Mouse (Mus musculus) midbrain, embryonic 11.5 days (tissue): ENCODE data around the gene Grm8. TPM values are rescaled to one million over a fixed set of nuclear protein-coding genes. Genes with fewer than 3 reads are reported as not detected.
"Not testable (repeated sequence)": the region's sequence is repeated elsewhere in the genome, so short reads cannot be mapped to it uniquely, and the experiment has no call there.

ENCODE experiments used
- ATAC-seq: fragments of 200-750 bp; cut with Nextera tagmentation; 2 replicates; pipeline ENCODE4 v1.8.0; 2017; ENCODE audit warnings: moderate TSS enrichment, moderate library complexity; ENCODE audit not compliant: low FRiP score
- DNase-seq: peaks from one replicate; pipeline ENCODE4 v3.0.0; 2015; ENCODE audit warnings: low spot score; ENCODE audit errors: missing footprints
- H3K27ac ChIP-seq: fragments of 300-500 bp; sonication (generic); 2 replicates; pipeline ENCODE4 v1.5.1; 2014; ENCODE audit warnings: low read depth, low read length
- H3K27me3 ChIP-seq: fragments of 300-500 bp; sonication (generic); 2 replicates; pipeline ENCODE4 v1.6.1; 2014; ENCODE audit warnings: mild to moderate bottlenecking, low read length, moderate library complexity, mixed read lengths; ENCODE audit not compliant: control insufficient read depth, insufficient read depth
- H3K36me3 ChIP-seq: fragments of 300-500 bp; sonication (generic); 2 replicates; pipeline ENCODE4 v1.6.1; 2014; ENCODE audit warnings: mild to moderate bottlenecking, low read length, moderate library complexity, mixed read lengths; ENCODE audit not compliant: control insufficient read depth, insufficient read depth
- H3K4me1 ChIP-seq: fragments of 300-500 bp; sonication (generic); 2 replicates; pipeline ENCODE4 v1.6.1; 2014; ENCODE audit warnings: low read length; ENCODE audit not compliant: control insufficient read depth, insufficient read depth
- H3K4me2 ChIP-seq: fragments of 300-500 bp; sonication (generic); 2 replicates; pipeline ENCODE4 v1.6.1; 2014; ENCODE audit warnings: mild to moderate bottlenecking, moderate library complexity
- H3K4me3 ChIP-seq: fragments of 300-500 bp; sonication (generic); 2 replicates; pipeline ENCODE4 v1.5.1; 2014; ENCODE audit warnings: low read depth, low read length
- H3K9ac ChIP-seq: fragments of 300-500 bp; sonication (generic); 2 replicates; pipeline ENCODE4 v1.6.1; 2014; ENCODE audit warnings: low read length
- H3K9me3 ChIP-seq: fragments of 300-500 bp; sonication (generic); 2 replicates; pipeline ENCODE4 v1.6.1; 2016; ENCODE audit warnings: low read length; ENCODE audit not compliant: control insufficient read depth
- WGBS: fragments of 180-500 bp; shearing (Covaris S2); extraction: QIAGEN DNeasy Blood & Tissue Kit; methylation state at CpG from one replicate; pipeline ENCODE4 v1.1.7; 2014; 5-methylcytosine and 5-hydroxymethylcytosine counted together
- polyA plus RNA-seq: library from polyadenylated mRNA; unstranded; fragments of >200 nt; fragmentation: Nextera tagmentation; extraction: Ambion mirVana; gene quantifications from 2 replicates; pipeline ENCODE4 v1.2.1, GENCODE M21; 2014

The Grm8 gene
- polyA plus RNA-seq, 1 experiment from 2014 or later, result 3.5 TPM

DNA sequence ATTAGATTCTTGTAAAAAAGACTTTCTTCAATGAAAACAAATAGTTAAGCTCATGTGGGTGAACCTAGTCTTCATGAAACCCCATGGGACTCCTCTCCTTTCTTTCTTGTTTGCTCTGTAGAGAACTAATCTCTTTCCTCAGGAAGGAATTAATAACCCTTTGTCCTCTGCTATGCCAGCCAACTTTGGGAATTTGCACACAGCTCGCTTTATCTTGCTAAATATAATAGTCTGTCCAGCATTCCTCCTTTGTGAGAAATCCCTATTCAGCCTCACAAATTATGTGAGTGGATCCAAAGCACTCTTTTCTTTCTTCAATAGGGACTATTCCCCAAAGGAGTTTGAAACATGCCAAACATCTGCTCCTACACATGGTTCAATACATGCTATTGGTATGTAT is 285.3 kb downstream of the Grm8 start:
- peaks cover 2% of the 10 kb centered on the region; the same call in 1 of the 2 replicates for H3K4me1 ChIP-seq
- H3K27me3 ChIP-seq, result peaks cover 2% of the 10 kb centered on the region; the same call in 1 of the 2 replicates
- no peaks in the 10 kb centered on the region for H3K9me3 ChIP-seq
- ATAC-seq (peak; percentile 83), DNase-seq (no peak)
- H3K27ac ChIP-seq, result no peak overlapping the region
- H3K4me3 ChIP-seq, result no peak overlapping the region
- WGBS, result 21% methylated on average over 1 of the region's 1 CpGs
- H3K36me3 ChIP-seq, result no peaks in the 10 kb centered on the region
- no peak overlapping the region for H3K4me2 ChIP-seq
- H3K9ac ChIP-seq, result no peak overlapping the region

DNA sequence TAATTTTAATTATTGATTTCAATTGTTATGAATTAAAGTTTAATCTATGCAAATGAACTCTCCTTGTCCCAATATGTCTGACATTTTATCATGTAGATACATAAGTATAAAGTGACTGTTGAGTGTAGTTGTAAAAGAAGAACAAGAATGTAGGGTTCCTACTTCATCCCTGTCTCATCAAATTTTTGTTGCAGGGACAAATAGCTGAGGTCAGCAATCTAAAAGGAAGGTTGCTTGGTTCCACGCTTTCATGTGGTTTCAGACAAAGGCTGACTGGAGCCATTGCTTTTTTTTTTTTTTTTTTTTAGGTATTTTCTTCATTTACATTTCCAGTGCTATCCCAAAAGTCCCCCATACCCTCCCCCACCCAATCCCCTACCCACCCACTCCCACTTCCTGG is 298.8 kb downstream of the Grm8 start:
- no peak overlapping the region for H3K4me2 ChIP-seq
- WGBS, result 81% methylated on average over 1 of the region's 1 CpGs
- H3K27me3 ChIP-seq, result no peaks in the 10 kb centered on the region
- no peak for ATAC-seq
- no peak overlapping the region for H3K4me3 ChIP-seq
- no peak for DNase-seq
- H3K9me3 ChIP-seq, result no peaks in the 10 kb centered on the region
- H3K9ac ChIP-seq, result no peak overlapping the region
- H3K27ac ChIP-seq, result no peak overlapping the region
- no peaks in the 10 kb centered on the region for H3K36me3 ChIP-seq
- H3K4me1 ChIP-seq, result no peaks in the 10 kb centered on the region

DNA sequence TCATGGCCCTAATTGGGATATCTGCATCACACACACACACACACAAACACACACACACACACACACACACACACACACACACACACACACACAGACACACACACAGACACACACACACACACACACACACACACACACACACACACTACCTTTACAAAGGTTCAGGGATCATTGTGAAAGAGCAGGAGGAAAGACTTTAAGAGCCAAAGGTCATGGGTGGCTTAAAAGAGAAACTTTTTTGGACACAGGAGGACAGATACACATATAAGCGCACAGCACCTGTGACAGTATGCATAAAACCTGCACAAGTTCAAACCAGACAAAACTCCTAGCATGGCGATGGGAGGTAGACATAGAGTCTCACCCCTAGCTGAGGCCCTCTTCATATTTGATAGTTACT is 315.2 kb downstream of the Grm8 start:
- H3K4me3 ChIP-seq, H3K9me3 ChIP-seq, ATAC-seq, H3K36me3 ChIP-seq, H3K27me3 ChIP-seq, H3K9ac ChIP-seq, H3K4me1 ChIP-seq, H3K27ac ChIP-seq, H3K4me2 ChIP-seq, DNase-seq: not testable (repeated sequence)
- 89% methylated on average over 2 of the region's 2 CpGs for WGBS

- H3K27ac ChIP-seq, result no peak overlapping the region
- no peaks in the 10 kb centered on the region for H3K36me3 ChIP-seq
- H3K9ac ChIP-seq, result no peak overlapping the region
- no peak overlapping the region for H3K4me3 ChIP-seq
- DNase-seq (no peak), ATAC-seq (no peak)
- H3K4me2 ChIP-seq, result no peak overlapping the region
- H3K9me3 ChIP-seq, result no peaks in the 10 kb centered on the region
- no peaks in the 10 kb centered on the region for H3K4me1 ChIP-seq
- 79% methylated on average over 5 of the region's 5 CpGs for WGBS
- no peaks in the 10 kb centered on the region for H3K27me3 ChIP-seq
Measured at GRCm38 (mm10) chr6:27812789-27813188, 322.2 kb downstream of the Grm8 start.

DNA sequence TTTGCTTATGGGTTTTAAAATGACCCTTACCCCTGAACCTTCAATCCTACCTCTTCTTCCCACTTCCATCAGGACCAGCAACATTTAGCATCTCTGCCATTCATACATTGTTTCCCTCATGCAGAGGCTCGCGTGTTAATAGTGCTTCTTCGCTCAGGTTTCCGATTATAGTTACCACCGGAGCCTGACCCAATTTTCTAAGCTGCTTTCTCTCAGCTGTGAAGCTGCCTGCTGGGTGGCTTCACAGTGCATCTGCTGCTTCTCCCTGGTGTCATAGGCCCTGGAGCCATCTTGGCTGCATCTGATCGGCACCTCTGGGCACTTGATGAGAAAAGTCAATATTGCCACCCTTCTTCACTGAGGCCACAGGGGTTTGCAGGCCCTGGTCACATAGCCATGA is 325.0 kb downstream of the Grm8 start:
- ATAC-seq (no peak), DNase-seq (no peak)
- Histone ChIP-seq H3K9me3 (no peaks in the 10 kb centered on the region), H3K36me3 (no peaks in the 10 kb centered on the region), H3K27ac (no peak overlapping the region), H3K4me1 (no peaks in the 10 kb centered on the region), H3K27me3 (no peaks in the 10 kb centered on the region), H3K4me2 (no peak overlapping the region), H3K9ac (no peak overlapping the region), H3K4me3 (no peak overlapping the region)
- WGBS, result 87% methylated on average over 6 of the region's 6 CpGs

DNA sequence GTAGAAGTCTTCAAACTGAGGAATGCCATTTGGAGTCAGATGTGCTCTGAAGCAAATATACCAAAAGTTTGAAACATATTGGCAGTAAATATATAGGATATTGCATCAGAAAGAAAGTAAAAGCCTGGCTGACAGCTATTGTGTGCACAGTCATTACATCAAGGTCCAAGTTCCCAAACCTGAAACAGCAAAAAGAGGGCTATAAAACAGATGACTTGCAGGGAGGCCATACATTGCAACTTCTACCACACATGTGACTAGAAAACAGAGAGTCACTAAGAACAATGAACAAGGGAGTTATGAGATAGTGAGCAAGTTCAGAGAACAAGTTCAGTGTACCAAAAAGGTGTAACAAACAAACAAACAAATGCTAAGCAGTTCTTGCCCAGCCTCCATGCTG is 328.2 kb downstream of the Grm8 start:
- DNase-seq, result no peak
- no peak overlapping the region for H3K9ac ChIP-seq
- no peak overlapping the region for H3K27ac ChIP-seq
- H3K4me2 ChIP-seq, result no peak overlapping the region
- no peak for ATAC-seq
- H3K9me3 ChIP-seq, result no peaks in the 10 kb centered on the region
- H3K4me3 ChIP-seq, result no peak overlapping the region
- H3K27me3 ChIP-seq, result no peaks in the 10 kb centered on the region
- H3K4me1 ChIP-seq, result no peaks in the 10 kb centered on the region
- H3K36me3 ChIP-seq, result no peaks in the 10 kb centered on the region

DNA sequence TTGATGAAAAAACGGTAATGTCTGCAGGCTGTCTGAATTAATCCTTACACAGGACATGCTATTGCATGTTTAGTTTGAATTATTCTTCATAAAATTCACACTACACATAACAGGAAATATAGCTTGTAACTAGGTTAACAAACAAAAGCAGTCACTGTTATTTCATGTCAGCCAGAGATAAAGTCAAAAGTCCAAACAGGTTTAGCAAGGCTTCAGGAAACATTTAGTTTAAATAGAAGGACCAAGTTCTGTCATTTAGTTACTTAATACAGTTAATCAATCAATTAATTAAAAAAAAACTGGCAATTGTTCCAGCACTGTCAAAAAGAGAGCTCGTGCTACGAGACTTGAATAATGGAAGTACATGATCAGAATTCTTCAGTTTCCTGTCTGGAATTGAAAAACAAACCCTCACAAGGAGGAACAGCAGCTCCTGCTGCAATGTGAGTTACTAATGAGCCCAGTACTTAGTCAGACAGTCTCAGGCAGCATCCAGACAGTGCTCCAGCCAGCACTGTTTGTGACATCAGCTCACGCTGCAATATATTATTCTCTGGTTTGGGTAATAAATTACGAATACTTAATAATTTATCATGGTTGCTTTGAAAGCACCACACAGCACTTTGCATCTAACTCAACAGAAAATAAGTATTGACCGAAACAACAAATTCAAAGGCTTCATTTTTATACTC is 334.0 kb downstream of the Grm8 start:
- Histone ChIP-seq H3K9ac (no peak overlapping the region), H3K4me3 (no peak overlapping the region), H3K4me1 (no peaks in the 10 kb centered on the region), H3K27me3 (no peaks in the 10 kb centered on the region), H3K36me3 (no peaks in the 10 kb centered on the region), H3K4me2 (no peak overlapping the region), H3K9me3 (no peaks in the 10 kb centered on the region), H3K27ac (no peak overlapping the region)
- WGBS, result 83% methylated on average over 6 of the region's 6 CpGs
- ATAC-seq (no peak), DNase-seq (no peak)

- no peaks in the 10 kb centered on the region for H3K4me1 ChIP-seq
Measured at GRCm38 (mm10) chr6:27798735-27799134, 336.2 kb downstream of the Grm8 start.

GRCm38 (mm10) chr6:27789566-27789965 is 345.4 kb downstream of the Grm8 start:
- ATAC-seq (no peak), DNase-seq (no peak)
- H3K9ac ChIP-seq, result no peak overlapping the region
- no peaks in the 10 kb centered on the region for H3K4me1 ChIP-seq
- no peak overlapping the region for H3K27ac ChIP-seq
- H3K36me3 ChIP-seq, result no peaks in the 10 kb centered on the region
- WGBS, result 92% methylated on average over 3 of the region's 3 CpGs
- H3K27me3 ChIP-seq, result no peaks in the 10 kb centered on the region
- no peak overlapping the region for H3K4me3 ChIP-seq
- no peaks in the 10 kb centered on the region for H3K9me3 ChIP-seq
- H3K4me2 ChIP-seq, result no peak overlapping the region

More at GRCm38 (mm10) chr6:27798735-27799134, 336.2 kb downstream of the Grm8 start:
- Histone ChIP-seq H3K4me2 (no peak overlapping the region), H3K9me3 (no peaks in the 10 kb centered on the region), H3K36me3 (no peaks in the 10 kb centered on the region), H3K9ac (no peak overlapping the region), H3K27me3 (no peaks in the 10 kb centered on the region), H3K27ac (no peak overlapping the region), H3K4me3 (no peak overlapping the region)
- ATAC-seq (no peak), DNase-seq (no peak)
- 84% methylated on average over 3 of the region's 3 CpGs for WGBS
